Mouse (Mus musculus) central nervous system, embryonic 18 days (tissue): ENCODE data around the gene Atp2a3. TPM values are rescaled to one million over a fixed set of nuclear protein-coding genes. Genes with fewer than 3 reads are reported as not detected.

ENCODE experiments used
- polyA plus RNA-seq: library from polyadenylated mRNA; depleted of rRNA; stranded (reverse); fragments of >200 nt; gene quantifications from 2 replicates; pipeline ENCODE4 v1.2.3, GENCODE M21; 2012; rRNA removed

The Atp2a3 gene
- 1.3 and 1.7 TPM in 2 replicates for polyA plus RNA-seq

DNA sequence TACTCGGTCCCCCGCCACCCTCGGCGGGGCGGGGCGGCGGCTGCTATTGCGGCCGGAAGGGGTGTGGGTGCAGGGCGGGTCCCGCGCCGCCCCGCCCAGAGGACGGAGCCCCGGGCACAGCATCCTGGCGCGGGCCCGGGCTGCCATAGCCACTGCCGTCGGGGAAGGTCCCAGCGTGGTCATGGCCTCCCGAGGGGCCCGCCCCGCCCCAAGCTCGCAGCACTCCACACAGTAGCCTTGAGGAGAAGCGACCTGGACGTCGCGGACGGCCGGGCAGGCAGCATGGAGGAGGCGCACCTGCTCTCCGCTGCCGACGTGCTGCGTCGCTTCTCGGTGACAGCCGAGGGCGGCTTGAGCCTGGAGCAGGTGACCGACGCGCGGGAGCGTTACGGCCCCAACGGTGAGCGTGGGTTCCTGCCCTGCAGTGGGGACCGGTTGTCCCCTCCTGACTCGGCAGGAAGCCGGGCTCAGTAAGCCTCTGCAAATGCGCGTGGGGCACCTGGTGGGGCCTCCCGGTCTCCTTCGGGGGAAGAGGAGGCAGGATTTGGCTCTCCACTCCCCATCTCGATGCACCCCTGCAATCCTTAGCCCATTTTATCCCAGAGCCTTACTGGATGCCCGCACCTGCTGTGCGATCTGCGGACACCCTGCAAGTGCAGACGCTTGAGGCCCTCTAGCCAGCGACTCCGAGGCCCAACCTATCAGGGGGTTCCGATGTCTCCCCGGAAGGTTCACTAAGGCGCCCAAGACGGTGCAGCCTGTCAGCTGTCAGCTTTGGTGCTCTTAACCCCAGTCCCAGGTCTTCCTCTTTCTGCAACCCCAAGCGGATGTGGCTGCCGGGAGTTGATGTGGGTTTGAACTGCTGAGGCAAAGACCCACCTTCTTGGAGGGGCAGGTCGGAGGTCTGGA, at the start of gene Atp2a3:
Atp2a3 (plus strand) TSS at position 98 of the 909 bp plus-strand sequence.

DNA sequence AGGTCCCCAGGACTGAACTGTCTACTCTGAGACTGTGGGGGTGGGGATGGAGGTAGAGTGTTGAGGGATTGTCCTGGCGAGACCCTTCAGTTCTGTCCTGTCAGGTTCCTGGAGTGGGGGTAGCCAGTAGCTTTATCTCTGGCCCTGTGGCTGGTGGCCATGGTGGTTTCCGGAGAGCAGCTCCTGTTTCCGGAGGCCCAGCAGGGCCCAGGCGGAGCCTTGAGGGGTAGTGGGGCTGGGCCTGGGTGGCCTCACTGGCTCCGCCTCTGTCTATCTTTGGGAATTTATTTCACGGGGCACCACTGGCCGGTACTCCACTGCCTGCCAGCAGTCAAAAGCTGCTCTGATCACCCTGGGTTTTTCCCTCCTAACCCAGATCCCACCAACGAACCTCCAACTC, 37.8 kb downstream of the Atp2a3 start, which contains the start of gene P2rx1:
P2rx1 (plus strand) TSS at position 333 of the 400 bp plus-strand sequence.

DNA sequence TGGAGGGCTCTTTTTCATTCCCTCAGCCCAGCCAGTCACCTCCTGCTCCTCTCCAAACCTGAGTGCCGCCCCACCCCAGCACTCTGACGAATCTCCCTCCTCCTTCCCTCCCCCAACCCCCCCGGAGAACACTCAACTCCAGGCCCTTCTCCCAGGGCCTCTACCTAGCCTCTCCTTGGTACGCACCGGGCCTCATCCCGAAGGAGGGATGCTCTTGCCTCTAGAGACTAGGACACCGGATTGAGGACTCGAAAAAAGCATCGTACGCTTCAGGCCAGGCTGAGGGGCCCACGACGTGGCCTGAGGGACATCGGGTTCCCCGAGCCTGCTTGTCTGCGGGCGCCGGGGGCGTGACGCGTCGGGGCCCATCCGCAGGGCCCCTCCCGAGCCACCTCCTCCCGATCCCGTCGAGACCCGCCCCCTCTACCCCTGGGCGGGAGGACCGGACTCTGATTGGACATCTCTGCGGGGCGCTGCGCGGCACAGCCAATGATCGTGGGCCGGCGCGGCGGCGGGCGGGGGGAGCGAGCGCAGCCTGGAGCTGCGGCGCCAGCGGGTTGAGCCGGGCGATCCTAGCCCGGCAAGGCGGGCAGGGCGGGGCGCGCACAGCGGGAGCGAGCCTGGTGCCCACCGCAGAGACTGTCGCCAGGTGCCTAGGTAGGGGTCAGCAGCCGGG, 57.6 kb downstream of the Atp2a3 start, which contains the start of gene Camkk1:
Camkk1 (plus strand) TSS at position 538 of the 676 bp plus-strand sequence.

Other genes with a start within 250 kb of the Atp2a3 start
- 5.7 and 6.2 TPM in 2 replicates for gene Cyb5d2, start 165.0 kb upstream of the Atp2a3 start, polyA plus RNA-seq
- 28.6 and 32.1 TPM in 2 replicates for gene Zzef1, start 164.9 kb upstream of the Atp2a3 start, polyA plus RNA-seq
- 0.24 and 0.25 TPM in 2 replicates for gene P2rx1, start 37.9 kb downstream of the Atp2a3 start, polyA plus RNA-seq
- gene Camkk1, start 57.8 kb downstream of the Atp2a3 start, polyA plus RNA-seq: 28.6 and 30.8 TPM in 2 replicates
- gene Ncbp3, start 86.6 kb downstream of the Atp2a3 start, polyA plus RNA-seq: 5.4 and 5.5 TPM in 2 replicates
- 0.12 and 0.14 TPM in 2 replicates for gene Itgae, start 129.4 kb downstream of the Atp2a3 start, polyA plus RNA-seq
- gene Haspin, start 177.1 kb downstream of the Atp2a3 start, polyA plus RNA-seq: 0.95 and 1.3 TPM in 2 replicates
- 0.75 and 1.1 TPM in 2 replicates for gene P2rx5, start 199.3 kb downstream of the Atp2a3 start, polyA plus RNA-seq
- 91.8 and 93.2 TPM in 2 replicates for gene Emc6, start 215.9 kb downstream of the Atp2a3 start, polyA plus RNA-seq
- gene Tax1bp3, start 215.9 kb downstream of the Atp2a3 start, polyA plus RNA-seq: 80.0 and 80.1 TPM in 2 replicates
- 21.3 and 21.5 TPM in 2 replicates for gene Ctns, start 237.9 kb downstream of the Atp2a3 start, polyA plus RNA-seq
- 2.0 and 2.4 TPM in 2 replicates for gene Shpk, start 238.3 kb downstream of the Atp2a3 start, polyA plus RNA-seq